Mouse (Mus musculus) hindbrain, postnatal 0 days (tissue): Measurements from ENCODE around the gene Pbxip1. TPM values are rescaled to one million over a fixed set of nuclear protein-coding genes. Genes with fewer than 3 reads are reported as not detected.

ENCODE experiments used
- ATAC-seq: fragments of 200-750 bp; cut with Nextera tagmentation; 2 replicates; pipeline ENCODE4 v1.8.0; 2017; ENCODE audit warnings: mild to moderate bottlenecking, moderate TSS enrichment, moderate library complexity
- DNase-seq: peaks from one replicate; pipeline ENCODE4 v3.0.0-alpha.2; 2015; ENCODE audit warnings: low spot score
- H3K27ac ChIP-seq: fragments of 300-500 bp; sonication (generic); 2 replicates; pipeline ENCODE4 v1.5.1; 2014; ENCODE audit warnings: mild to moderate bottlenecking
- H3K27me3 ChIP-seq: fragments of 300-500 bp; sonication (generic); 2 replicates; pipeline ENCODE4 v1.6.1; 2014; ENCODE audit warnings: low read length, mixed read lengths; ENCODE audit not compliant: insufficient read depth
- H3K36me3 ChIP-seq: fragments of 300-500 bp; sonication (generic); 2 replicates; pipeline ENCODE4 v1.6.1; 2014; ENCODE audit warnings: low read length, mixed read lengths; ENCODE audit not compliant: insufficient read depth
- H3K4me1 ChIP-seq: fragments of 300-500 bp; sonication (generic); 2 replicates; pipeline ENCODE4 v1.6.1; 2014; ENCODE audit warnings: antibody characterized with exemption, low read length, mixed read lengths; ENCODE audit not compliant: insufficient read depth
- H3K4me2 ChIP-seq: fragments of 300-500 bp; sonication (generic); 2 replicates; pipeline ENCODE4 v1.6.1; 2014; ENCODE audit warnings: low read depth, mild to moderate bottlenecking, low read length, moderate library complexity, mixed read lengths
- H3K4me3 ChIP-seq: fragments of 300-500 bp; sonication (generic); 2 replicates; pipeline ENCODE4 v1.5.1; 2014; ENCODE audit warnings: low read length
- H3K9ac ChIP-seq: fragments of 300-500 bp; sonication (generic); replicated peaks from 2 replicates; pipeline ENCODE4 v1.6.1; 2014; ENCODE audit warnings: mild to moderate bottlenecking, low read length, moderate library complexity, mixed read lengths
- H3K9me3 ChIP-seq: fragments of 300-500 bp; sonication (generic); 2 replicates; pipeline ENCODE4 v1.6.1; 2016; ENCODE audit warnings: low read length, mixed read lengths
- CTCF ChIP-seq: IDR thresholded peaks from 2 replicates; pipeline ENCODE4 v1.5.1; 2016; ENCODE audit warnings: antibody characterized with exemption, control low read depth, low read depth
- WGBS: fragments of 180-500 bp; shearing (Covaris S2); extraction: QIAGEN DNeasy Blood & Tissue Kit; methylation state at CpG from one replicate; pipeline ENCODE4 v1.1.7; 2014; 5-methylcytosine and 5-hydroxymethylcytosine counted together
- polyA plus RNA-seq: library from polyadenylated mRNA; unstranded; fragments of >200 nt; fragmentation: Nextera tagmentation; extraction: Ambion mirVana; gene quantifications from 2 replicates; pipeline ENCODE4 v1.2.1, GENCODE M21; 2015
- total RNA-seq: library from RNA; depleted of rRNA; stranded (reverse); fragments of >200 nt; gene quantifications from 2 replicates; pipeline ENCODE4 v1.2.3, GENCODE M21; 2014

Pbxip1 gene
- total and polyA plus RNA-seq, 2 experiments from 2014 or later = 22.5 to 28.5 TPM

GRCm38 (mm10) chr3:89430171-89431159, 6.0 kb upstream of the Pbxip1 start, which contains the start of gene Pygo2:
Pygo2 (plus strand) TSS chr3:89430214.
- H3K27me3 ChIP-seq = no peaks in the 10 kb centered on the region
- H3K4me1 ChIP-seq = peaks cover 9% of the 10 kb centered on the region
- TF ChIP-seq CTCF = no peak
- peak within 1 kb of the TSS; percentile 90 for H3K27ac ChIP-seq
- H3K9me3 ChIP-seq = no peaks in the 10 kb centered on the region
- peaks cover 36% of the 10 kb centered on the region for H3K36me3 ChIP-seq
- peak; percentile 97 for DNase-seq
- peak; percentile 99 for ATAC-seq
- peak within 1 kb of the TSS; percentile 82 for H3K4me2 ChIP-seq
- H3K4me3 ChIP-seq = peak within 1 kb of the TSS; percentile 80
- H3K9ac ChIP-seq = peak within 1 kb of the TSS; percentile 96
- 2% methylated on average over 67 of the region's 68 CpGs for WGBS

GRCm38 (mm10) chr3:89432606-89433005, 3.9 kb upstream of the Pbxip1 start:
- Histone ChIP-seq H3K9ac (no peak overlapping the region), H3K4me3 (no peak overlapping the region), H3K9me3 (no peaks in the 10 kb centered on the region), H3K4me1 (peaks cover 15% of the 10 kb centered on the region), H3K36me3 (peaks cover 28% of the 10 kb centered on the region), H3K27me3 (no peaks in the 10 kb centered on the region), H3K4me2 (no peak overlapping the region), H3K27ac (no peak overlapping the region)
- no peak for TF ChIP-seq CTCF
- DNase-seq (no peak), ATAC-seq (no peak)
- 89% methylated on average over 8 of the region's 8 CpGs for WGBS

- Histone ChIP-seq H3K4me2 (no peak overlapping the region), H3K27me3 (no peaks in the 10 kb centered on the region), H3K9ac (no peak overlapping the region), H3K9me3 (no peaks in the 10 kb centered on the region), H3K4me1 (peaks cover 15% of the 10 kb centered on the region), H3K4me3 (no peak overlapping the region), H3K36me3 (peaks cover 28% of the 10 kb centered on the region), H3K27ac (no peak overlapping the region)
- WGBS = 77% methylated on average over 11 of the region's 11 CpGs
- DNase-seq (no peak), ATAC-seq (no peak)
- no peak for TF ChIP-seq CTCF
Measured at GRCm38 (mm10) chr3:89434532-89434931, 2.0 kb upstream of the Pbxip1 start.

GRCm38 (mm10) chr3:89435041-89435440, 1.5 kb upstream of the Pbxip1 start:
- H3K9ac ChIP-seq = no peak overlapping the region
- no peak for ATAC-seq
- no peak overlapping the region; the same call in 1 of the 2 replicates for H3K27ac ChIP-seq
- peaks cover 28% of the 10 kb centered on the region for H3K36me3 ChIP-seq
- peaks cover 15% of the 10 kb centered on the region for H3K4me1 ChIP-seq
- H3K27me3 ChIP-seq = no peaks in the 10 kb centered on the region
- 57% methylated on average over 7 of the region's 7 CpGs for WGBS
- no peaks in the 10 kb centered on the region for H3K9me3 ChIP-seq
- DNase-seq = no peak
- TF ChIP-seq CTCF = no peak
- H3K4me3 ChIP-seq = no peak overlapping the region
- no peak overlapping the region for H3K4me2 ChIP-seq

DNA sequence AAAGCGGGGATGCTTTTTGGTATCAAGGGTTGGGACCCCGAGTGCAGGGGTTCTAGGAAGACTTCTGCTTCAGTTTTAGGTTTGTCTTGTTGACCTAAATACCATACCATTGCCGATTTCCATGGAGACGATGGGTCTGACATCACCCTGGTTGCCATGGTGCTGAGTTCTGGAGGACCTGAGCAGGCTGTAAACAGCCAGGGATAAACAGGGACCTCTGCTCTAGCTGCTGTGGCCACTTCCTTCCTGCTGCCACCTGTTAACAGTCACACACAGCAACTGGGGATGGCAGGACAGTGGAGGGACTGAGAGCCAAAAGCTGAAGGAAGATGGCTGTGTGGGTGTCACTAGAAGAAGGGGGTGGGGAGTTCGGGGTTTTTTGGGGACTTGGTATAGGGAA, 763 bp downstream of the Pbxip1 start:
- ATAC-seq = peak; percentile 65

GRCm38 (mm10) chr3:89440691-89441090, 4.2 kb downstream of the Pbxip1 start:
- H3K27me3 ChIP-seq = no peaks in the 10 kb centered on the region
- H3K9me3 ChIP-seq = no peaks in the 10 kb centered on the region
- ATAC-seq = no peak
- no peak overlapping the region for H3K4me3 ChIP-seq
- no peak for TF ChIP-seq CTCF
- H3K4me2 ChIP-seq = no peak overlapping the region
- H3K36me3 ChIP-seq = no peaks in the 10 kb centered on the region; the same call in 1 of the 2 replicates
- no peak for DNase-seq
- no peak overlapping the region for H3K9ac ChIP-seq
- peaks cover 6% of the 10 kb centered on the region; the same call in 1 of the 2 replicates for H3K4me1 ChIP-seq
- H3K27ac ChIP-seq = no peak overlapping the region
- WGBS = 74% methylated on average over 2 of the region's 2 CpGs

More for the DNA sequence above, 763 bp downstream of the Pbxip1 start:
- no peaks in the 10 kb centered on the region for H3K9me3 ChIP-seq
- no peaks in the 10 kb centered on the region for H3K27me3 ChIP-seq
- peak overlapping the region; percentile 52 for H3K4me2 ChIP-seq
- H3K9ac ChIP-seq = peak overlapping the region; percentile 18; the same call in 1 of the 2 replicates
- peak overlapping the region; percentile 66 for H3K27ac ChIP-seq
- peaks cover 28% of the 10 kb centered on the region for H3K36me3 ChIP-seq
- H3K4me1 ChIP-seq = peaks cover 6% of the 10 kb centered on the region; the same call in 1 of the 2 replicates
- DNase-seq = peak; percentile 45
- peak overlapping the region; percentile 29 for H3K4me3 ChIP-seq
- 23% methylated on average over 5 of the region's 5 CpGs for WGBS
- TF ChIP-seq CTCF = no peak
